Mouse (Mus musculus): Measurements from ENCODE around the gene Nol3. TPM values are rescaled to one million over a fixed set of nuclear protein-coding genes. Genes with fewer than 3 reads are reported as not detected.

Nol3 gene
- polyA plus RNA-seq, 1 experiment, result not detected

DNA sequence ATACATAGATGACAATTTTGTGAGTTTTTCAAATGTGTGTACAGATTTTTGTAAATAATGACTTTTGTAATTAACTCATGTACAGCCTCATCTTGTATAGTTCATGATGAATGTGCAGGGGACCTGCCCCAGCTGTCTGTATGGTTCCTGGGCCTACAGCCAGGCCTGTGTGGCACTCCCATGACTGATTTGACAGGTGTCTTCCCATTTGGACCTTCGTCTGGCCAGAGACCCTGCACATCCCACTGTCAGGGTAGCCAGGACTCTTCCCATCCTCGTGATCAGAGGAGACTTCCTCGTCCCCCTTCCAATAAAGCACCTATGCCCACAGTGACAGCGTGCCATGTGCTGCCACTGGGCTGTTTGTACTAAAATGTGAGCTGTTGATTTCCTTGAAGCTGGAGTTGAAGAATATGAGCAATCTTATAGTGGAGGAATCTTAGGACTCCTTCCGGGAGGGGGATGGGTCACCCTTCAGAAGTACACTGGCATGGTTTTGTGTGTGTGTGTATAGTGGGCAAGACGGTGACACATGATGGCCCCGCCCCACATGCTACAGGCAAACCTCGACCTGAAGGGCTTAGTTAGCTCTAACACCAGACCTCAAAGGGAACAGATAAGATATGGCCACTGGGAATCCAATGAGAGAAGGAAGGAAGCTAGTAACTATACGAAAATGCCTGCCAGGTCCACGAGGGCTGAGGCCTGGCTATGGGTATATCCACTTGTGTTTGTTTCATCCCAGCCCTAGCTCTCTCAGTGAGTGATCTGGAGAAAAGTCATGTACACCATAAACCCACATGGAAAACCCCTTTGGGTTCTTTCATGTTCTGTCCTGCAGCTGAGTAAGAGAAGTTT lies 23.0 kb upstream of the Nol3 start:
- 88% methylated on average over 10 of the region's 10 CpGs for WGBS
- no peak overlapping the region for H3K27ac ChIP-seq (ENCODE audit: insufficient read depth, low read depth, low read length)
- peaks cover 15% of the 10 kb centered on the region for H3K4me1 ChIP-seq (ENCODE audit: control insufficient read depth, insufficient read depth, low read length)
- TF ChIP-seq POLR2A (IDR thresholded peaks at IDR 0.05; ENCODE audit: insufficient read depth, low read depth, low read length) (no peak), CTCF (IDR thresholded peaks at IDR 0.05; ENCODE audit: insufficient read depth, low read depth, low read length) (no peak)
- no peak overlapping the region for H3K4me3 ChIP-seq (ENCODE audit: insufficient read depth, low read depth, low read length)

DNA sequence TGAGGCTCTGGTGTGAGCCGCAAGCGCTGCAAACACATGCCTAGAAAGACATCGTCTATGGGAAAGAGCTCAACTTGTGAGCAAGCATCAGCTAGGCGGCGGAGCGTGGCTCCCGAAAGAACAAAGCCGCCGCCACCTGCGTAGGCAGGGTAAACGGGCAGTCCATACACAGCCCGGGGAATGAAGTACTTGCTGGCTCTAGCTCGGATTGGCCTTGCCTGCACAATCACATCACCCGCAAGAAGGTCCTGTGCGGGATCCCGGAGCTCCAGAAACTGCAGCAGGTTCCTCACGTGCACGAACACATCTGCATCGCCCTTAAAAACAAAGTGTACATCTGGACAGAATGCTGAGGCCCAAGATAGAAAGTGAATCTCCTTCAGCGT lies 22.2 kb upstream of the Nol3 start:
- Histone ChIP-seq H3K4me3 (ENCODE audit: insufficient read depth, low read depth, low read length) (peak overlapping the region; percentile 59; the same call in 1 of the 2 replicates), H3K27ac (ENCODE audit: insufficient read depth, low read depth, low read length) (no peak overlapping the region), H3K4me1 (ENCODE audit: control insufficient read depth, insufficient read depth, low read length) (peaks cover 19% of the 10 kb centered on the region)
- TF ChIP-seq POLR2A (IDR thresholded peaks at IDR 0.05; ENCODE audit: insufficient read depth, low read depth, low read length), result no peak
- no peak for TF ChIP-seq CTCF (IDR thresholded peaks at IDR 0.05; ENCODE audit: insufficient read depth, low read depth, low read length)
- 33% methylated on average over 20 of the region's 20 CpGs for WGBS

- no peak overlapping the region for H3K27ac ChIP-seq (ENCODE audit: insufficient read depth, low read depth, low read length)
- TF ChIP-seq CTCF (IDR thresholded peaks at IDR 0.05; ENCODE audit: insufficient read depth, low read depth, low read length), result peak; percentile 66
- no peak for TF ChIP-seq POLR2A (IDR thresholded peaks at IDR 0.05; ENCODE audit: insufficient read depth, low read depth, low read length)
- H3K4me3 ChIP-seq (ENCODE audit: insufficient read depth, low read depth, low read length), result peak overlapping the region; percentile 59
- peaks cover 25% of the 10 kb centered on the region for H3K4me1 ChIP-seq (ENCODE audit: control insufficient read depth, insufficient read depth, low read length)
- WGBS, result under 1% methylated on average over 74 of the region's 74 CpGs
Measured at GRCm38 (mm10) chr8:105254152-105254965, 21.6 kb upstream of the Nol3 start.

GRCm38 (mm10) chr8:105254966-105255350 lies 21.0 kb upstream of the Nol3 start, which contains the start of gene B3gnt9:
B3gnt9 (minus strand) TSS chr8:105255153.
- no peak for TF ChIP-seq CTCF (IDR thresholded peaks at IDR 0.05; ENCODE audit: insufficient read depth, low read depth, low read length)
- no peak for TF ChIP-seq POLR2A (IDR thresholded peaks at IDR 0.05; ENCODE audit: insufficient read depth, low read depth, low read length)

DNA sequence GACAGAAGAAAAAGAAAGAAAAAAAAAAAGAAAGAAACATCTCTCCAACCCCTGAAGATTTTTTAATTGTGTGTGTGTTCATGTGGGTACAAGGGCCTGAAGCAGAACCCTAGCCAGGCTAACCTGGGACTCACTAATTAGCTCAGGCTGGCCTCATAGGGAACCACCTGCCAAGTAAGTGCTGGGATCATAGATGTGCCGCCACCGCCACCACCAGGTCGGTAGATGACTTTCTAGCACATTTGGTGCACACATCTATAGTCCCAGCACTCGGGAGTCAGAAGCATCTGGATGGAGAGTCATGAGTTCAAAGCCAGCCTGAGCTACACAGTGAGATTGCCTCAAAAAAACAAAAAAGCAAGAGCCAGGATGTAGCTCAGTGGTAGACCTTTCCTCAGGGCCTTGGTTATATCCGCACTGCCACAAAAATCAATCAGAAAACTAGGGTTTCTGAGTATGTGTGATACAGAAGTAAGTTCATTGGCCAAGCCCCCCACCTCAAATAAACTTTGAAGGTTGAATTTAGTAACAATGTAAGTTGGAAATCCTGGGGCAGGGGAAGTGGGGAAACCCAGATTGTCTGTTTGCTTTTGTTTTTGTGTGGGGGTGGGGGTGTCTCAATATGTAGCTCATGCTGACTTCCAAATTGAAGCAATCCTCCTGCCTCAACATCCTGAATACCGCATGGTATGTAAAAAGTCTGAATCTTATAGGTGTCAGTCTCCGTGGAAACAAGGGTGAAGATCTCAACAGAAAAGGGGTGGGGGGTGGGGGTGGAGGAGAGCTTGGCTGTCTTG lies 18.4 kb upstream of the Nol3 start:
- 81% methylated on average over 7 of the region's 7 CpGs for WGBS
- peaks cover 31% of the 10 kb centered on the region for H3K4me1 ChIP-seq (ENCODE audit: control insufficient read depth, insufficient read depth, low read length)
- TF ChIP-seq POLR2A (IDR thresholded peaks at IDR 0.05; ENCODE audit: insufficient read depth, low read depth, low read length) (no peak), CTCF (IDR thresholded peaks at IDR 0.05; ENCODE audit: insufficient read depth, low read depth, low read length) (no peak)
- H3K4me3 ChIP-seq (ENCODE audit: insufficient read depth, low read depth, low read length), result no peak overlapping the region
- H3K27ac ChIP-seq (ENCODE audit: insufficient read depth, low read depth, low read length), result no peak overlapping the region

More at GRCm38 (mm10) chr8:105254966-105255350, 21.0 kb upstream of the Nol3 start, which contains the start of gene B3gnt9:
- H3K4me1 ChIP-seq (ENCODE audit: control insufficient read depth, insufficient read depth, low read length), result peaks cover 30% of the 10 kb centered on the region
- peak within 1 kb of the TSS; percentile 59 for H3K4me3 ChIP-seq (ENCODE audit: insufficient read depth, low read depth, low read length)
- WGBS, result 2% methylated on average over 14 of the region's 14 CpGs
- H3K27ac ChIP-seq (ENCODE audit: insufficient read depth, low read depth, low read length), result no peak within 1 kb of the TSS

DNA sequence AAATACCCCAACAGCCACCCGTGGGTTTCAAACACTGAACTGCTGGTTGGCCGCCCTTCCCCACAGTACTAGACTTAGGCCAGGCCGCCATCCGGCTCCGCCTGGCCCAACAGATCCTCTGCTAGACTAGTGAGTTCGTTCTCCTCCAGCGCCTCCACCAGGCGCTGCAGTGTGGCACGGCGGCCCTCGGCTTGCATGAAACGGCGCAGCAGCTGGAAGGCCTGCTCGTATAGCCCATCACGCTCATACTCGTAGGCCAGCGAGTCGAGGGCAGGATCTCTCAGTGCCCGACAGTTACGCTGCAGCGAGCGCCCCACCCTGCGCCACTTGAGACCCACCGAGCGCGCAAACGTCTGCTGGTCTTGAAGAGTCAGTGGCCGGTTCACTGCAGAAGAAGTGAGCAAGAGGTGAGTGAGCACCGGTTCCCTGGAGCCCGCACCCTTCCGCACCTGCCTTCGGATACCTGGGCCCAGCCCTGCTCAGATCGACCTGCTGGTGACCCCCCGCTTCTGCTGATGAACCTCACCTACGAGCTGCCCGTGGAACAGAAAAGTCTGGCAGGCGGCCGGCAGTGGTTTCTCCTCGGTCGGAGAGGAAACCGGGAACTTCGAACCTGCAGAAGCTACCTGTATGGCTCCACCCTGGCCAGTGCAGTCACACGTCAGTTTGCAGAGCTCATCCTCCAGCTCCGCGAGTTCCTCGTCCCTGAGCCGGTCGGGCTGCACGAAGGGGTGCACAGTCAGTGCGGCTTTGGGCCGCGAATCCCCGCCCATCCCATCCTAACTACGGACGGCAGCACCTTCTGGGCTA lies 16.8 kb upstream of the Nol3 start:
- TF ChIP-seq POLR2A (IDR thresholded peaks at IDR 0.05; ENCODE audit: insufficient read depth, low read depth, low read length), result no peak
- TF ChIP-seq CTCF (IDR thresholded peaks at IDR 0.05; ENCODE audit: insufficient read depth, low read depth, low read length), result no peak
- 10% methylated on average over 55 of the region's 55 CpGs for WGBS
- Histone ChIP-seq H3K4me1 (ENCODE audit: control insufficient read depth, insufficient read depth, low read length) (peaks cover 27% of the 10 kb centered on the region), H3K27ac (ENCODE audit: insufficient read depth, low read depth, low read length) (no peak overlapping the region), H3K4me3 (ENCODE audit: insufficient read depth, low read depth, low read length) (peak overlapping the region; percentile 51)

DNA sequence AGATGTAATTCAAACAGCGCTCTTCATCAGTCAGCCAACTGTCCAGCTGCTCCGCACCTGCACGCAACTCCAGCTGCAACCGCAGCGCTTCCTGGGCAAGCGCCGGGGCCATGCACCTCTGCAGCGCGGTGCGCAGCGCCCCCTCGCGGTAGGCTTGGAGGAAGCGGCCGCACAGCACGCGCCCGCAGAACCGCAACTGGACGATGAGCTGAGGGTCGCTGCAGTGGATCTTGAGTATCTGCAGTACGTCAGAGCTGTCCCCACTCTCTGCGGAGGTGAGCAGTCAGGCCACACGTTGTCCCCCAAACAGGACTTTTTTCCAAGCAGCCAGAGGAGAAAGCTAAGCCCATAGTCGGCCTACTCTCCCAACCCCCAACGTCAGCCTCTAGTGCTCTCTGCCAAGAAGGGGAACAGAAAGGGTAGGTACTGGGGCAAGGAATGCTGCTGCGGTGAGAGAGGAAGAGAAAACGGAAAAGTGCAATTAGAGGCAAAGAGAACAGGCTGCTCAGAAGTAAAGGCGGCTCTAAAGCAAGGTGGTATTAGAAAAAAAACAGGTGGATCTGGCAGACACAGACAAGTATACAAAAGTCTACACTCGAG lies 16.1 kb upstream of the Nol3 start:
- H3K27ac ChIP-seq (ENCODE audit: insufficient read depth, low read depth, low read length), result no peak overlapping the region
- H3K4me1 ChIP-seq (ENCODE audit: control insufficient read depth, insufficient read depth, low read length), result peaks cover 28% of the 10 kb centered on the region
- 5% methylated on average over 30 of the region's 30 CpGs for WGBS
- H3K4me3 ChIP-seq (ENCODE audit: insufficient read depth, low read depth, low read length), result peak overlapping the region; percentile 51
- no peak for TF ChIP-seq POLR2A (IDR thresholded peaks at IDR 0.05; ENCODE audit: insufficient read depth, low read depth, low read length)
- peak; percentile 97 for TF ChIP-seq CTCF (IDR thresholded peaks at IDR 0.05; ENCODE audit: insufficient read depth, low read depth, low read length)
